Mouse (Mus musculus): ENCODE data around the gene Gpr83. TPM values are rescaled to one million over a fixed set of nuclear protein-coding genes. Genes with fewer than 3 reads are reported as not detected.

The Gpr83 gene
- not detected for total RNA-seq (2023)

DNA sequence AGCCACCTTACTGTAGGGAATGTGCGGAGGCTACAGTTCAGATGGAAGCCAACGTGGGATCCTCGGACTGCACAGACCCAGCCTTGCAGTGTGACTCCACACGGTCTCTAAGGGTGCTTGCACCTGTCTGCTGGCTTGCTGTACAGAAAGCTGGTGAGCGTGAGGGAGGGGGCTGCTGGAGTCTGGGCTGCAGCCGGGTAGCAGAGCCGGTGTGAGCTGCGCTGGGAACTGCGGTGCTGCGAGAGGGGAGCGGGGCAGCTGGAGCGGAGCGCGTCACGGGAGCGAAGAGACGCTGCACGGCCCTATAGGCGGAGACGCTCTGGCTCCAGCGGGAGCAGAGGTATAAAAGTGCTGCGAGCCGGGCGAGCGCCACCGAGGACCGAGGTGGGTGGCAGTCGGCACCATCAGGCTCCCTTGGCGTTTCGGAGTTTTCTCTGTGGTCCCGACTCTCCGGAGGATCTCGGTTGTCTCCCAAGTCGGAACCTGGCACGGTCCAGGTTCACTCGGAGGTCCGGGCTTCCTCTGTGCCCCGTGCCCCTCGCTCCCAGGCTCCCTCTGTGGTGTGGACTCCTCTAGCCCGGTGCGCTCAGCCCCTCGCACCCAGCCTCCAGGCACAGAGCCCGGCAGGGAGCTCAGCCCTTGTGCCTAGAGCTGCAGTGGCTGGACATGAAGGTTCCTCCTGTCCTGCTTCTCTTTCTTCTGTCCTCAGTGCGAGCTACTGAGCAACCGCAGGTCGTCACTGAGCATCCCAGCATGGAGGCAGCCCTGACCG, at the start of gene Gpr83:
Gpr83 (plus strand) TSS at position 343 of the 772 bp plus-strand sequence.

GRCm38 (mm10) chr9:14903581-14904378, 43.8 kb downstream of the Gpr83 start, which contains the start of gene Izumo1r:
Gene Izumo1r, minus strand, starts transcription at chr9:14903949.

Other genes starting within 250 kb of the Gpr83 start
- gene Amotl1, start 215.2 kb upstream of the Gpr83 start, total RNA-seq (2023) = not detected
- not detected for gene Piwil4, start 119.5 kb upstream of the Gpr83 start, total RNA-seq (2023)
- under 1 TPM; 0.12 to 0.44 TPM for gene Fut4, start 107.8 kb upstream of the Gpr83 start, total RNA-seq (2023)
- gene 1700012B09Rik, start 89.2 kb upstream of the Gpr83 start, total RNA-seq (2023) = not detected
- gene Mre11a, start 75.6 kb upstream of the Gpr83 start, total RNA-seq (2023) = 10 to 100 TPM; 51.8 to 65.6 TPM
- gene Ankrd49, start 75.4 kb upstream of the Gpr83 start, total RNA-seq (2023) = 10 to 100 TPM; 25.5 to 28.1 TPM
- gene Izumo1r, start 43.7 kb downstream of the Gpr83 start, total RNA-seq (2023) = under 1 TPM in 1 of 2 experiments, not detected in 1; 0.55 TPM
- 10 to 100 TPM; 55.6 to 67.1 TPM for gene Panx1, start 185.3 kb downstream of the Gpr83 start, total RNA-seq (2023)